Mouse (Mus musculus) right cerebral cortex, adult 2 months (tissue): ENCODE data around the gene Angptl8.
"Not testable (repeated sequence)": the region's sequence is repeated elsewhere in the genome, so short reads cannot be mapped to it uniquely, and the experiment has no call there.

Experiments
- DNase-seq, 2 experiments: peaks; one replicate each; pipeline ENCODE4 v3.0.0; 2021 to 2022; ENCODE audit warnings: low spot score in 2 of 2

Gene Angptl8

GRCm38 (mm10) chr9:21849691-21850677 is 14.7 kb downstream of the Angptl8 start:
- DNase-seq = no peak

- DNase-seq = no peak
Measured at GRCm38 (mm10) chr9:21851084-21851483, 15.8 kb downstream of the Angptl8 start.

GRCm38 (mm10) chr9:21852128-21853091 is 17.1 kb downstream of the Angptl8 start, which contains the start of gene Dock6:
Gene Dock6, minus strand, starts transcription at chr9:21852635.
- DNase-seq = peak; percentile 67 to 70

- DNase-seq = no peak
Measured at GRCm38 (mm10) chr9:21853961-21854360, 18.7 kb downstream of the Angptl8 start.

- no peak for DNase-seq
Measured at GRCm38 (mm10) chr9:21854894-21855293, 19.6 kb downstream of the Angptl8 start.

GRCm38 (mm10) chr9:21857501-21857900 is 22.2 kb downstream of the Angptl8 start:
- DNase-seq = no peak

GRCm38 (mm10) chr9:21858084-21858483 is 22.8 kb downstream of the Angptl8 start:
- no peak for DNase-seq

- no peak for DNase-seq
Measured at GRCm38 (mm10) chr9:21859606-21860005, 24.3 kb downstream of the Angptl8 start.

- not testable (repeated sequence) for DNase-seq
Measured at GRCm38 (mm10) chr9:21860349-21860748, 25.0 kb downstream of the Angptl8 start.

GRCm38 (mm10) chr9:21862181-21862580 is 26.9 kb downstream of the Angptl8 start:
- DNase-seq = no peak

GRCm38 (mm10) chr9:21865673-21866398 is 30.5 kb downstream of the Angptl8 start:
- no peak for DNase-seq

GRCm38 (mm10) chr9:21866641-21867040 is 31.3 kb downstream of the Angptl8 start:
- DNase-seq = no peak

- DNase-seq = no peak
Measured at GRCm38 (mm10) chr9:21867726-21868125, 32.4 kb downstream of the Angptl8 start.

GRCm38 (mm10) chr9:21869290-21869689 is 34.0 kb downstream of the Angptl8 start:
- peak; percentile 38 to 62 for DNase-seq

GRCm38 (mm10) chr9:21870879-21871524 is 35.7 kb downstream of the Angptl8 start:
- DNase-seq = peak; percentile 45 to 58

- DNase-seq = no peak
Measured at GRCm38 (mm10) chr9:21872204-21872603, 36.9 kb downstream of the Angptl8 start.

- no peak for DNase-seq
Measured at GRCm38 (mm10) chr9:21876601-21877000, 41.3 kb downstream of the Angptl8 start.
